Mouse (Mus musculus) MEL (cell line): ENCODE measurements around the gene Mcm2. TPM values are rescaled to one million over a fixed set of nuclear protein-coding genes. Genes with fewer than 3 reads are reported as not detected.

Experiments used
- DNase-seq: peaks from one replicate; pipeline ENCODE4 v3.0.0; 2011; ENCODE audit warnings: low read depth, low spot score
- H3K27ac ChIP-seq: 2 replicates; pipeline ENCODE4 v1.5.1; 2012; ENCODE audit warnings: low read depth, mild to moderate bottlenecking, control low read depth, low read length, moderate library complexity; ENCODE audit not compliant: control insufficient read depth
- H3K27me3 ChIP-seq, 2 experiments: fragments of 150-350 bp in 1 of 2; sonication (generic) in 1 of 2; 2 replicates each; pipeline ENCODE4 v1.6.1; 2012; ENCODE audit warnings: low read length in 2 of 2, mild to moderate bottlenecking in 2 of 2, improper control_type of control experiment in 1 of 2, moderate library complexity in 1 of 2; ENCODE audit not compliant: insufficient read depth in 2 of 2, control insufficient read depth in 1 of 2
- H3K36me3 ChIP-seq, 2 experiments: 2 replicates each; pipeline ENCODE4 v1.6.1; 2012 to 2014; ENCODE audit warnings: low read length in 2 of 2, improper control_type of control experiment in 1 of 2, inconsistent platforms in 1 of 2, mild to moderate bottlenecking in 1 of 2; ENCODE audit not compliant: insufficient read depth in 2 of 2, control insufficient read depth in 1 of 2
- H3K4me1 ChIP-seq, 2 experiments: fragments of 150-350 bp in 1 of 2; sonication (generic) in 1 of 2; 2 replicates each; pipeline ENCODE4 v1.6.1; 2012; ENCODE audit warnings: low read length in 2 of 2, improper control_type of control experiment in 1 of 2, mild to moderate bottlenecking in 1 of 2; ENCODE audit not compliant: insufficient read depth in 2 of 2, control insufficient read depth in 1 of 2
- H3K4me3 ChIP-seq, 2 experiments: fragments of 150-350 bp in 1 of 2; sonication (generic) in 1 of 2; 2 replicates each; pipeline ENCODE4 v1.5.1; 2012; ENCODE audit warnings: low read depth in 2 of 2, low read length in 2 of 2, mild to moderate bottlenecking in 2 of 2, moderate library complexity in 2 of 2, control low read depth in 1 of 2, improper control_type of control experiment in 1 of 2; ENCODE audit not compliant: control insufficient read depth in 1 of 2, insufficient read depth in 1 of 2
- H3K79me2 ChIP-seq: 2 replicates; pipeline ENCODE4 v1.6.1; 2012; ENCODE audit warnings: mild to moderate bottlenecking, low read length, moderate library complexity; ENCODE audit not compliant: control insufficient read depth, poor library complexity, insufficient read depth
- H3K9ac ChIP-seq: 2 replicates; pipeline ENCODE4 v1.6.1; 2012; ENCODE audit warnings: low read depth, mild to moderate bottlenecking, control low read depth, low read length, moderate library complexity; ENCODE audit not compliant: control insufficient read depth, poor library complexity, severe bottlenecking
- H3K9me3 ChIP-seq: fragments of 150-350 bp; sonication (generic); replicated peaks from 2 replicates; pipeline ENCODE4 v1.6.1; 2012; ENCODE audit warnings: mild to moderate bottlenecking, low read length, improper control_type of control experiment, moderate library complexity; ENCODE audit not compliant: insufficient read depth
- ELF1 ChIP-seq: IDR thresholded peaks from 2 replicates; pipeline ENCODE4 v1.6.1; 2014; ENCODE audit warnings: low read depth, mild to moderate bottlenecking, inconsistent platforms, low read length, improper control_type of control experiment, moderate library complexity
- MAX ChIP-seq: IDR thresholded peaks from 2 replicates; pipeline ENCODE4 v1.6.1; 2011; ENCODE audit warnings: low read length, improper control_type of control experiment
- MYC ChIP-seq: IDR thresholded peaks from 2 replicates; pipeline ENCODE4 v1.6.1; 2011; ENCODE audit warnings: low read depth, mild to moderate bottlenecking, low read length, improper control_type of control experiment, moderate library complexity
- SMC3 ChIP-seq: IDR thresholded peaks from 2 replicates; pipeline ENCODE4 v1.6.1; 2011; ENCODE audit warnings: low read depth, low read length, improper control_type of control experiment
- TBP ChIP-seq: IDR thresholded peaks from 2 replicates; pipeline ENCODE4 v1.8.0; 2011; ENCODE audit warnings: low read depth, low read length, improper control_type of control experiment
- ZC3H11A ChIP-seq: IDR thresholded peaks from 2 replicates; pipeline ENCODE4 v1.6.1; 2012; ENCODE audit warnings: low read depth, mild to moderate bottlenecking, inconsistent platforms, low read length, improper control_type of control experiment
- ZMIZ1 ChIP-seq: IDR thresholded peaks from 2 replicates; pipeline ENCODE4 v1.6.1; 2012; ENCODE audit warnings: low read depth, mild to moderate bottlenecking, inconsistent platforms, low read length, improper control_type of control experiment, moderate library complexity
- polyA plus RNA-seq, 2 experiments: library from polyadenylated mRNA; stranded (reverse) in 1 of 2; unstranded in 1 of 2; fragments of >175 nt in 1 of 2; fragments of >200 nt in 1 of 2; gene quantifications; 2 replicates each; pipeline versions ENCODE4 v1.2.1 to v1.2.4; 2012; ENCODE audit warnings: low replicate concordance in 2 of 2, low read depth in 1 of 2; ENCODE audit not compliant: insufficient read length in 2 of 2, insufficient read depth in 1 of 2, missing spikeins in 1 of 2
- total RNA-seq: library from RNA; depleted of rRNA; stranded (reverse); fragments of 300-350 nt; gene quantifications from 2 replicates; pipeline ENCODE4 v1.2.3, GENCODE M21; 2012; rRNA removed

Mcm2 gene
- total and polyA plus RNA-seq, 3 experiments: 110 to 268 (median 242) TPM

- no peaks in the 10 kb centered on the region for H3K27me3 ChIP-seq
- H3K9ac ChIP-seq: no peak overlapping the region
- peaks cover 4 to 9% of the 10 kb centered on the region in 2 experiments for H3K4me1 ChIP-seq
- H3K79me2 ChIP-seq: no peaks in the 10 kb centered on the region
- no peak overlapping the region for H3K27ac ChIP-seq
- DNase-seq: no peak
- H3K9me3 ChIP-seq: no peaks in the 10 kb centered on the region
- peaks cover 0 to 3% of the 10 kb centered on the region in 2 experiments; a peak in 1 of 4 replicates for H3K36me3 ChIP-seq
- no peak for TF ChIP-seq ELF1
- no peak for TF ChIP-seq SMC3
- TF ChIP-seq ZMIZ1: no peak
- TF ChIP-seq MYC: no peak
- no peak for TF ChIP-seq MAX
- TF ChIP-seq ZC3H11A: no peak
- TF ChIP-seq, all 39 proteins: peak for 0
- H3K4me3 ChIP-seq: no peak overlapping the region
Observed at GRCm38 (mm10) chr6:88836178-88836819, 62.3 kb downstream of the Mcm2 start.

- Histone ChIP-seq H3K36me3 (peaks cover 0 to 3% of the 10 kb centered on the region in 2 experiments; a peak in 1 of 4 replicates), H3K27ac (no peak overlapping the region), H3K4me3 (no peak overlapping the region), H3K9me3 (no peaks in the 10 kb centered on the region), H3K4me1 (peaks cover 4% of the 10 kb centered on the region in 2 experiments; a peak in 3 of 4 replicates), H3K9ac (no peak overlapping the region), H3K79me2 (no peaks in the 10 kb centered on the region), H3K27me3 (no peaks in the 10 kb centered on the region)
- no peak for DNase-seq
- TF ChIP-seq TBP (no peak), ZMIZ1 (no peak)
Observed at GRCm38 (mm10) chr6:88835047-88835446, 63.5 kb downstream of the Mcm2 start.

Other genes starting within 250 kb of the Mcm2 start
- gene Mgll, start 174.4 kb downstream of the Mcm2 start, total RNA-seq: not detected in 2 replicates
- gene Mgll, start 174.4 kb downstream of the Mcm2 start, polyA plus RNA-seq: not detected
- gene Abtb1, start 56.8 kb downstream of the Mcm2 start, total RNA-seq: 7.3 and 7.4 TPM in 2 replicates
- gene Abtb1, start 56.8 kb downstream of the Mcm2 start, polyA plus RNA-seq: 10 to 100 TPM in 1 of 2 experiments, not detected in 1; 16.9 TPM
- gene Podxl2, start 23.7 kb downstream of the Mcm2 start, total RNA-seq: not detected in 2 replicates
- under 1 TPM in 1 of 2 experiments, not detected in 1; 0.10 TPM for gene Podxl2, start 23.7 kb downstream of the Mcm2 start, polyA plus RNA-seq
- gene Tpra1, start 3.5 kb upstream of the Mcm2 start, total RNA-seq: 20.3 and 22.9 TPM in 2 replicates
- 10 to 100 TPM in 1 of 2 experiments, not detected in 1; 42.4 TPM for gene Tpra1, start 3.5 kb upstream of the Mcm2 start, polyA plus RNA-seq